Mouse (Mus musculus) activated CD4-positive, CD25-positive, alpha-beta regulatory T cell, adult 4 months (primary cell): ENCODE results near the gene Rin3. TPM values are rescaled to one million over a fixed set of nuclear protein-coding genes. Genes with fewer than 3 reads are reported as not detected.
A peak's percentile ranks its signal among the peaks of the same experiment; 100 is the strongest.

Experiments used
- ATAC-seq: one replicate; pipeline ENCODE4 v1.8.0; 2017
- polyA plus RNA-seq, 2 experiments: library from polyadenylated mRNA; unstranded; fragments of 100-300 nt; shearing (Covaris generic); gene quantifications; one replicate each; pipeline ENCODE4 v1.2.1; 2017

Rin3 gene
- polyA plus RNA-seq, 2 experiments from 2014 or later = 41.7 to 60.6 TPM

GRCm38 (mm10) chr12:102282126-102282525, 722 bp upstream of the Rin3 start:
- no peak for ATAC-seq

DNA sequence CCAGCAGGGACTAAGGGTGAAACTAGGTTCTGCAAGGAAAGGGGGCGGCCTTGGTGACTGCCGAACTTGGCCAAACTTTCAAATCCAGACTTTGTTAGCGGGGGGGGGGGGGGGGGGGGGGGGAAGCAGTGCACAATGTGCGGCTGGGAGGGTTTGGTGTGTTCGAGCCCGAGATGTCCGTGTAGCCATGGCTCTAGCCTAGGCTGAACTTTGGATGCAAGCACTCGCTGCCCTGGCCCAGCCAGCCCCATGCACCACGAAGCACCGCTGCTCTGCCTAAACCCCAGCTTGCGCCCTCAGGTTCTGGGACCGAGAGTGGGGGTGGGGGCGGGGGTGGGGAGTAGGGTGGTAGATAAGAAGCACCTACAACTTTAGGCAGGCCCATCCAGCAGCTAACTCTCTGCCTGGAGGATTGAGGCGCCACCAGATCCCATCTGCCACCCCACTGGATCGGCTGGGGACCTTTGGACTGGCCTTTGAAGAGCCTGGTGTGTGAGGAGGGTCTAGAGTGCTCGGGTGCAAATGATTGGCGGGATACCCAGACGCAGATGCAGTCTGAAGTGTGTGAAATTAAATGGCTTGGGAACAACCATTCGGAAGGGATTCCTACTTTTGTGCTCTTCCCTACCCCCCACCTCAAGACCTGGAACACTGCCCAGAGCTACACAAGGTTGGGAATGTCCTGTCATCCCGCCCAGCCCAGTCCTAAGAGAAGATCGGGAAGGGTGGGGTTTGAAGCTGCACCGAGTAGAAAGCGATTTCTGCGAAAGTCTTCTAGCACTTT, 827 bp downstream of the Rin3 start:
- no peak for ATAC-seq

GRCm38 (mm10) chr12:102284267-102284610, 1.4 kb downstream of the Rin3 start:
- ATAC-seq = no peak

- no peak for ATAC-seq
Observed at GRCm38 (mm10) chr12:102284618-102285159, 1.8 kb downstream of the Rin3 start.

GRCm38 (mm10) chr12:102285318-102285717, 2.5 kb downstream of the Rin3 start:
- ATAC-seq = no peak

GRCm38 (mm10) chr12:102285779-102286178, 2.9 kb downstream of the Rin3 start:
- ATAC-seq = no peak

GRCm38 (mm10) chr12:102286681-102287414, 4.0 kb downstream of the Rin3 start:
- no peak for ATAC-seq

- ATAC-seq = no peak
Observed at GRCm38 (mm10) chr12:102287904-102288602, 5.2 kb downstream of the Rin3 start.

DNA sequence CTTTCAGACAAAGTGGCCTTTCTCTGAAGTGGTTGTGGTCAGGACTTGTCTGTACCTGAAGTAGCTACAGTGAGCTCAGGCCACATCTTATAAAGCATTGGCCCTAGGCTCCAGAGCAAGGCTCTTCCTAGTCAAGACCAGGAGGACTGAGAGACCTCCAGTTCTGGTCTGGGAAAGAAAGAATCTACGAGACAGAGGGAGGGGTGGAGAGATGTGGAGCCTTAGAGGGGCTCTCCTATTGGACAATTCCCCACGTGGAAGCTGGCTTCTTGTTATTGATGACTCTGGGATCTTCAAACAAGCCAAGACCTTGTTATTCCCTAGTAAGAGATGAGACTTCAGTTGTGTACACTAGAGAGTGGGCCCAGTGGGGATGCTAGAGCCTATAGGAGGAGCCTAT, 6.0 kb downstream of the Rin3 start:
- no peak for ATAC-seq

DNA sequence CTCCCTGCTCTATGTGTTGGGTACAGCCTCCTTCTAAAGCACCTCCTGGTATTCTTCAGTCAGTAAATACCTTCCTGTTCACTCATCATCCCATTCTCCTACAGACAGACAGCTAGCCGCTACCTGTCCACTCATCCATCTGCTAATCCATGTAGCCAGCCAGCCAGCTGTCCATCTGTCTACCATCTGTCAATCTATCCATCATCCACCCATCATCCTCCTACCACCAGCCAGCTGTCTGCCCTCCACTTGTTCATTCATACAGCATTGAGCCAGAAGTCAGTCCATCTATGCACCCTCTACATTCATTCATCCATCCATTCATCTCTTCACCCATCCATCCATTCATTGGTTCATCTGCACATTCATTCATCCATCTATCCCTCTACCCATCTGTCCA, 6.7 kb downstream of the Rin3 start:
- ATAC-seq = no peak

DNA sequence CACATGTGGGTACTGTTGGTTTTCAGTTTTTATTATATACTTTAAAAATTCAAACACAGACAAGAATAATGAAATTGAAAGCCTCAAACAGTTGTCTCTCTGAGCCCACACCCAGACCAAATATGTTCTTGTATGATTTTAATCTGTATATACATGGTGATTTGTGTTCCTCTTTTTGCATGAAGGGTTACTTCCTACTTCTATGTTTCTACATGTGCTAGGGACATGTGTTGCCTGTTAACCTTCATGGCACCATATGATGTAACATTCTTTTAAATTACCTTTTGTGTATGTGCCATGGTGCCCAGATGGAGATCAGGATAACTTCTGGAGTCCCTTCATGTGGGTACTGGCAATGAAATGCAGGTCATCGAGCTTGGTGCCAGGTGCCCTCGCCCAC, 7.8 kb downstream of the Rin3 start:
- ATAC-seq = no peak

GRCm38 (mm10) chr12:102291686-102292085, 8.8 kb downstream of the Rin3 start:
- no peak for ATAC-seq

DNA sequence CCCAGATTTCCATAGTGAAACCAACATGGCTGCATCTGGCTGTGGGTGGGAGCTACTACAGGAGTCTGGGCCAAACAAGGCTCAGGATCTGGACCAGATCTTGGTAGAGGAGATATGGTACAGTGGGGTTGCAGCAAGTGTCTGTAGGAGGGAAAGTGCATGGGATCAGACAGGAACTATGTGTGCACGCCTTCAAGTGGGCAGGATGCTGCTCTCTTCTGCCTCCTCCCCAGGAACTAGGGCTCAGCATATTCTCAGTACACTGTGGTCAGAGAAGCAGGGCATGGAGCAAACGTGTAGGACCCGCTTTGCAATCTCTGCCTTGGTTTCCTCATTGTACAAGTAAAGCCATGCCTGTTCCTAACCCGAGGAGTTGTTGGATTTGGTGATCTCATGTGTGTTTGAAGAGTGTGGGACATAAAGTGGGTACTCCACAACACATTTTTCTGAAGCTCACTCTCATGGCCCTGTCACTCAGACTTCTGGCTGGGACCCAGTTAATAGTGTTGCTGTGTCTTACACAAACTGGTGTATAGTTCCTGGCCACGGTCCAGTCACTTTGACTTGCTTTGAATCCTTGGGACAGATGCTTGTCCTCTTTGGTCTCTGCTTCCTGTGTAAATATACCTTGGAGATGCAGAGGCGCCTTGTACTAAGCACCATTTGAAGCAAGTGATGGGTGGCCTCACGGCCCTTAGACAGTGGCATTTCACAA, 9.8 kb downstream of the Rin3 start:
- ATAC-seq = no peak

DNA sequence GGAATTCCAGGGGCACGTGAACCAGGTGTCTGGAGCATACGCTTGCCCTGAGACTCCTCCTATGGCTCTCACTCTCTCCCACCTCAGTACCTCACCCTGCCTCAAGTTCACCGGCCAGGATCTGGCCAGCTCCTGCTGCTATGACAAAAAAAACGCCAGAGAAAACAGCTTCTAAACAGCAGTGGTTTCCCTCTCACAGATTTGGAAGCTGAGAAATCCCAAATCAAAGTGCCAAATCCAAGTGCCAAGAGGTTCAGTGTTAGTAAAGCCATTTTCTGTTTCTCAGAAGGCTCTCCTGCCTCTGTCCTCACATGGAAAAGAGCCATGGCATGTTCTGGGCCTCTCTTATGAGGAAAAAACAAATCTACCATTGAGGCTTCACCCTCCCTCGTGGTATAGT, 11.8 kb downstream of the Rin3 start:
- ATAC-seq = no peak

DNA sequence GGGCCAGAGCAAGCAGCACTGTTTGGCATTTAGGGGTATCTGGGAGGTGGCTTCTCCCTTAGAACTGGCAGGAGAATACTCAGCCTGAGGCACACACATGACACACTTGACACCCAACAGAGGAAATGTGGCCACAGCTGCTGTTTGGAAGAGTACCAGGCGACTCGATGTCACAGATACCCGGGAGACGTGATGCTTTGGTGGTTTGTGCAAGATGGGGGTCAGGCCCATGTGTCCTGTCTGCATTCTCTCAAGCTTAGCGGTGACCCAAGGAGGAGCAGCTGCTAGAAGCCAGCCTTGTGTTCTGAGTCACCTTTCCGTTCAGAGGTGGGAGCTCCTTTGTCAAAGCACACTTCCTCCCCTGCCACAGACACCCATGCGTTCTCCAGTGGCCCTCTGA, 12.4 kb downstream of the Rin3 start:
- ATAC-seq = peak; percentile 82

- ATAC-seq = no peak
Observed at GRCm38 (mm10) chr12:102295662-102296061, 12.8 kb downstream of the Rin3 start.

GRCm38 (mm10) chr12:102296361-102296760, 13.5 kb downstream of the Rin3 start:
- no peak for ATAC-seq

DNA sequence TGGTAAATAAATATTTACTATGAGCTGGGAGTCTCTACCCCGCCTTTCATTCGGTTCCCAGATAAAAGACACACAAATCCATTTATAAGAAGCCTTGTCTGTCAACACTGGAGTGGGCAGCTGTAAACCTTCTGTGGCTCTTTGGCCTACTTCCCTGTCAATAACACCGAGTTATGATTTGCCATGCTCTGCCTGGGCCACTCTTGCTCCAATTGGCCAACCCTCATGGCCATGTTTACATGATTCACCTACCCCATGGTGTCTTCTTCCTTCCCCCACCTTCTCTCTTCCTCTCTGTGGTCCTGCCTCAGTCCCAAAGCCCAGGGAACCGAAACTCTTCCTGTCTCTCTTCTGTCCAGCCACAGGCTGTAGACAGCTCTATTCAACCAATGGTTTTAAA, 14.1 kb downstream of the Rin3 start:
- no peak for ATAC-seq

- no peak for ATAC-seq
Observed at GRCm38 (mm10) chr12:102299209-102299608, 16.4 kb downstream of the Rin3 start.

GRCm38 (mm10) chr12:102301585-102301984, 18.7 kb downstream of the Rin3 start:
- no peak for ATAC-seq

GRCm38 (mm10) chr12:102302322-102302721, 19.5 kb downstream of the Rin3 start:
- ATAC-seq = no peak

GRCm38 (mm10) chr12:102302831-102303351, 20.0 kb downstream of the Rin3 start:
- no peak for ATAC-seq
